Mouse (Mus musculus) small intestine, adult 2 months (tissue): ENCODE measurements around the gene Il17rc.

Source experiments
- CTCF ChIP-seq: fragments of 200-500 bp; IDR thresholded peaks from 2 replicates; pipeline ENCODE4 v1.5.1; 2012; ENCODE audit warnings: low read depth, mild to moderate bottlenecking, control low read depth, inconsistent platforms, low read length, moderate library complexity, mixed read lengths; ENCODE audit not compliant: insufficient replicate concordance, insufficient read length; ENCODE audit errors: extremely low read depth
- POLR2A ChIP-seq: fragments of 200-500 bp; IDR thresholded peaks from 2 replicates; pipeline ENCODE4 v1.6.1; 2012; ENCODE audit warnings: low read depth, mild to moderate bottlenecking, control low read depth, inconsistent platforms, low read length, moderate library complexity

GRCm38 (mm10) chr6:113530932-113531839 lies 60.0 kb downstream of the Il17rc start, which contains the start of the genes Emc3 and Fancd2:
- no peak for TF ChIP-seq CTCF
- TF ChIP-seq POLR2A: peak; percentile 29; the same call in 1 of the 2 replicates
